Mouse (Mus musculus) hindbrain, embryonic 11.5 days (tissue): Measurements from ENCODE around the gene Tbc1d2b. TPM values are rescaled to one million over a fixed set of nuclear protein-coding genes. Genes with fewer than 3 reads are reported as not detected.

Experiments used
- polyA plus RNA-seq: library from polyadenylated mRNA; unstranded; fragments of >200 nt; fragmentation: Nextera tagmentation; extraction: Ambion mirVana; gene quantifications from 2 replicates; pipeline ENCODE4 v1.2.1, GENCODE M21; 2014

The Tbc1d2b gene
- polyA plus RNA-seq, 1 experiment from 2014 or later: 8.0 TPM

Other genes starting within 250 kb of the Tbc1d2b start
- gene Ctsh, start 216.7 kb downstream of the Tbc1d2b start, polyA plus RNA-seq: 11.1 and 11.6 TPM in 2 replicates
- gene Morf4l1, start 156.0 kb downstream of the Tbc1d2b start, polyA plus RNA-seq: 533 and 557 TPM in 2 replicates
- gene Adamts7, start 107.7 kb downstream of the Tbc1d2b start, polyA plus RNA-seq: 10.3 and 10.4 TPM in 2 replicates